Mouse (Mus musculus) ES-Bruce4 (cell line): ENCODE measurements at regions not wholly inside any gene's neighbourhood (a gene's known extent, or its start where the extent isn't known, plus 50 kb on each side); places are given as distances from the start of the nearest gene placed in this dataset.

Experiments
- CTCF ChIP-seq: IDR thresholded peaks from one replicate; pipeline ENCODE4 v1.8.1; 2011; ENCODE audit warnings: low read depth, low read length
- EP300 ChIP-seq: IDR thresholded peaks from 2 replicates; pipeline ENCODE4 v1.6.1; 2011; ENCODE audit warnings: low read depth, low read length; ENCODE audit not compliant: insufficient read depth
- POLR2A ChIP-seq: IDR thresholded peaks from one replicate; pipeline ENCODE4 v1.8.1; 2011; ENCODE audit warnings: low read length; ENCODE audit not compliant: insufficient read depth

DNA sequence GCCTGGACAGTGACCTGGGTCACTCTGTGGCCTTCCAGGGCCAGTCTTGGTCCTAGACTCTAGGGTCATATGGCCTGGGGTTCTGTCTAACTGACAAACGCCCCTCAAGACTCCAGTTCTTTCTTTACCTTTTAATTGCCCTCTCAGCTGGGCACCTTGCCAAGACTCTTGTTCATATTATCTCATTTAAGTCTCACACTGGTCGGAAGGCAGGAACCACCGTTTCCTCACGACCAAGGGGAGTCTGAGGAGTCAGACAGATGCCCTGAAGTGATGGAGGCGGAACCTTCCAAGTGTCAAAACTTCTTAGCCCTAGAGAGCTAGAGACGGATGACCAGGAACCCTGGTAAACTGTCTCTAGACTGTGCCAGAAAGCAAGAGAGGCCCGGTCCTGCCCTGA, 81.7 kb upstream of the 1600014C23Rik start:
- TF ChIP-seq CTCF (no peak), POLR2A (no peak), EP300 (no peak)
